Mouse (Mus musculus) olfactory bulb, adult 2 months (tissue): ENCODE results near the gene Nsun6. TPM values are rescaled to one million over a fixed set of nuclear protein-coding genes. Genes with fewer than 3 reads are reported as not detected.

Source experiments
- H3K27ac ChIP-seq: fragments of 200-500 bp; 2 replicates; pipeline ENCODE4 v1.5.1; 2012; ENCODE audit warnings: low read depth, low read length; ENCODE audit not compliant: insufficient read depth
- H3K4me1 ChIP-seq: fragments of 200-500 bp; 2 replicates; pipeline ENCODE4 v1.6.1; 2012; ENCODE audit warnings: low read length; ENCODE audit not compliant: control insufficient read depth, insufficient read depth
- H3K4me3 ChIP-seq: fragments of 200-500 bp; 2 replicates; pipeline ENCODE4 v1.5.1; 2012; ENCODE audit warnings: mild to moderate bottlenecking, low read depth, low read length, moderate library complexity; ENCODE audit not compliant: insufficient read depth
- CTCF ChIP-seq: fragments of 200-500 bp; IDR thresholded peaks from 2 replicates; pipeline ENCODE4 v1.5.1; 2012; ENCODE audit warnings: low read depth, mild to moderate bottlenecking, low read length, moderate library complexity; ENCODE audit not compliant: insufficient read depth
- POLR2A ChIP-seq: fragments of 200-500 bp; IDR thresholded peaks from 2 replicates; pipeline ENCODE4 v1.6.1; 2012; ENCODE audit warnings: mild to moderate bottlenecking, low read depth, low read length, moderate library complexity; ENCODE audit not compliant: insufficient read depth
- WGBS: fragments of 180-500 bp; shearing (Covaris S2); methylation state at CpG from one replicate; pipeline ENCODE4 v1.1.7; 2018; 5-methylcytosine and 5-hydroxymethylcytosine counted together
- polyA plus RNA-seq: library from polyadenylated mRNA; stranded (reverse); fragments of >200 nt; gene quantifications from 2 replicates; pipeline ENCODE4 v1.2.4, GENCODE M21; 2012; ENCODE audit warnings: low replicate concordance; ENCODE audit not compliant: missing spikeins, insufficient read depth, insufficient read length

The Nsun6 gene
- not detected in 2 replicates for polyA plus RNA-seq

DNA sequence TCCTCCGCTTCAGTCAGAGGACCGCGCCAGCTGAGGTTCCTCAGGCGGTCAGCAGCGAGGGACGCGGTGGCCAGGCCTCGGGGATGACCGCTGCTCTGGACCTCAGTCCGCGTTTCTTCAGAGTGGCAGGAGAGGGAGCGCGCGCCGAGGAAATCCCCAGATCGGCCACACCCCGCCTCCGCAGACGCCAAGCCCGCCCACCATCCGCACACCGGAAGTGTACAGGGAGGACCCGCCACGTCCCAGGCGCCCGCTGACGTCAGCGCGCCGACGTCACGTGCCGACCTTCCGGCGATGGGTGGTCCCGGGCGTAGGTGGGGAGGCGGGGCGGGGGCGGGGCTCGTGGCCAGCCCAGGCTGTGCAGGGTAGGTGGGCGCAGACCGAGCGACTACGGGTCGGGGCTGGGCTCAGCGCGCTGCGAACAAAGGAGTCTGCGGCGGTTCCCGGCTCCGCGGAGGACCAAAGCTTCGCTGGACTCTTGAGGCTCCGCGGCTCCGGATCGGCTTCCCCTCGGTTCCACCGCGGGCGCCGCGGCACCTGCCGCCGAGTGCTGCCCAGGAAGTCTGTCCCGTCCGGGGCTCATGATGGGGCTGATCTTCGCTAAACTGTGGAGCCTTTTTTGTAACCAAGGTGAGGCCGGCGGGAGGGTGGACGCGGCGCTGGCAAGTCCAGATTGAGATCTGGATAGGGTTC lies at the start of gene Nsun6:
Gene Nsun6 (minus strand): TSS at position 125 of the 693 bp plus-strand sequence.
- Histone ChIP-seq H3K27ac (peak within 1 kb of the TSS; percentile 82), H3K4me1 (0 out of 2 replicates have a peak, but pooled peaks cover 3% of the 10 kb centered on the region), H3K4me3 (peak within 1 kb of the TSS; percentile 75)
- under 1% methylated on average over 75 of the region's 75 CpGs for WGBS
- peak; percentile 45; the same call in 1 of the 2 replicates for TF ChIP-seq POLR2A
- TF ChIP-seq CTCF = no peak

DNA sequence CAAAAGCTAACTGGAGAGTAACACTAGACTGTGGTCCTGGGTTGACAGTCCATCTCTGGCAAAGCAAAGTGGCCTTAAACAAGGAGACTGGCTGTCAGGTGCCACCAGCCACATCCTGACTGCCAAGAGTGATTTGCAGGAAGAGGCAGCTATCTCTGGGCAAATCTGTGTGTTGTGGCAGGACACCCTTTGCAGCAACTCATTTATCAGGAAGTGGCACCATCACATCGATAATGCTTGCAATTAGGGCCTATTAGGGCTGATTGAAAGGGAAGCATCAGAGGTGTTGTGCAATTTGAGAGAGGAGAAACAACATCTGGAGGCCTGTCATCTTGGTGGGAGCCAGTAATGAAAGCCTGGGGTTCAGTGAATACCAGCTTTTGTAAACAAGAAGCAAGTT lies 49.5 kb upstream of the Nsun6 start:
- H3K4me1 ChIP-seq = no peaks in the 10 kb centered on the region
- H3K27ac ChIP-seq = no peak overlapping the region
- no peak overlapping the region for H3K4me3 ChIP-seq
- no peak for TF ChIP-seq POLR2A
- TF ChIP-seq CTCF = no peak
- 58% methylated on average over 1 of the region's 1 CpGs for WGBS

DNA sequence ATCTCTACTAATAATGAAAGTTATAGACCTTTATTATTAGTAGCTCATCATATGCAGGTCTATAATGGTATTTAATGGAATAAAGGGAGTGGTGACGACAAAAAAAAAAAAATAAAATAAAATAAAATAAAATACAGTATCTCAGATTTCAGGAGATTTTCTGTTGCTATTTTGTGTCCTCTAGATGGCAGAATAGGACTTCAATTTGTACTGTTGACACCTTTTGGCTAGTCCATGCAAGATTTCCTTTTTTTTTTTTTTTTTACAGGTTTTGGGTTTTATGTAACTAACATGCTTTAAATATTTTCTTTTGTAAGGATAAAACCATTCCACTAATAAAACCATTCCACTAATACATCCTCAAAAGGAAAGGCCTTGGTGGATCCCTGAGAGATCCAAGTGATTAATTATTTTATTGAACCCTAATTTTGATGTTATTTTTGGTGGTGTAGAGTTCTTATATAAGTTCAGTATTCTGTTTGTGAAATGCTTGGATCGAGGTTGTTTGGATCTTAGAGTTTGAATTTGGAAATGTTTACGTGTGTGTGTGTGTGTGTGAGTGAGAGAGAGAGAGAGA lies 41.7 kb upstream of the Nsun6 start:
- no peak for TF ChIP-seq POLR2A
- TF ChIP-seq CTCF = no peak
- Histone ChIP-seq H3K27ac (no peak overlapping the region), H3K4me3 (no peak overlapping the region), H3K4me1 (no peaks in the 10 kb centered on the region)
- WGBS = 38% methylated on average over 3 of the region's 3 CpGs

DNA sequence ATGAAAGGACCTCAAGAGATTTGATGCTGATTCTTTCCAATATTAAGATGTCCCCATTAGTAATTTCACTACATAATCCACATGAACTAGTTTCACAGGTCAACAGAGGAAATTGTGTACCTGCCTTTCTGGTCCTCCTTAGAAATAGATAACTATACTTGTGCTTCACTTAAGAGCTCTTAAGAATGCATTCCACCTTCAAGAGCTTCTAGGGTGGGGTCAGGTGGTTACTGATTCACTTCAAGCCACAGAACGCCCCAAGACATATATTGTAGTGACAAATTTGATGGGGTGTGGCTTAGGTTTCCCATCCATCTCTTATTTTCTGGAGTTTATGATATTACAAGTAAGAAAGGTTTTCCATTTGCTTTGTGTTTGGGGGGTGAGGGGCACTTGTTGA lies 32.4 kb upstream of the Nsun6 start:
- 95% methylated on average over 1 of the region's 1 CpGs for WGBS

DNA sequence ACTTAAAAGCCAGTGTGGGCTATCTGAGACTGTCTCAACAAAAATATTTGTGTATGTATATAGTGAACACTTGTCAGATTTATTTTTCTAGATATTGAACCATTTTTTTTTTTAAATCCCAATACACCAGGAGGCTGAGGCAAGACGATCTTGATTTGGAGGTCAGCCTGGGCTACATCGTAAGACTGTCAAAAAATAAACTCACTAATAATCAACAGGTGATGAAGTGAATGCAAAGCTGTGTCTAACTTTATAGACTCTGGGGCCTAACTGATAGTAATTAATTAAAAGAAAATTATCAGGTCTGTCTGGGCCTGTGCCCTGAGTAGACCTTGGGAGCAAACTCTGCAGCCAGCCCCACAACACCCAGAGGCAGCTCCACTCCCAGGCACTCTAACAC lies 28.8 kb upstream of the Nsun6 start:
- TF ChIP-seq CTCF = no peak
- no peak for TF ChIP-seq POLR2A
- no peaks in the 10 kb centered on the region for H3K4me1 ChIP-seq
- H3K4me3 ChIP-seq = no peak overlapping the region
- H3K27ac ChIP-seq = no peak overlapping the region
- WGBS = 99% methylated on average over 2 of the region's 2 CpGs

More for the DNA sequence above, 32.4 kb upstream of the Nsun6 start:
- Histone ChIP-seq H3K4me1 (no peaks in the 10 kb centered on the region), H3K27ac (no peak overlapping the region), H3K4me3 (no peak overlapping the region)
- TF ChIP-seq CTCF (no peak), POLR2A (no peak)

DNA sequence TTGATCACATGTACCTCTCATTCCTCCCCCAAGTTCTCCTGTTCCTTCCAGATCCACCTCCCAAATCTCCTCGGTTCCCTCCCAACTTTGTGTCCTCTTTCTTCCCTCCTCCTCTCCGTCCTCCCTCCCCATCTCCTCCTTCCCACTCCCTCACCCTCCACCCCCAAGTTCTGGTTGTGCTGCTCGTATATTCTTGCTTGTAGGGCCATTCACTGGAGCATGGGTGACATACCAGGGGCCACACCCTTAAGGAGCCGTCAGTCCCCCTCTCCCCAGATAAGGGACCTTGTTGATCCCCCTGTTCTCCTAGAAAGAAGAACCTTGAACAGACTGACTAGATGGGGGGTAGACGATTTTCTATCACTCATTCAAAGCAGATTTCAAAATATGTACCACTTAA lies 12.2 kb upstream of the Nsun6 start:
- WGBS = 71% methylated on average over 5 of the region's 5 CpGs
- TF ChIP-seq POLR2A (no peak), CTCF (no peak)
- Histone ChIP-seq H3K27ac (no peak overlapping the region), H3K4me1 (peaks cover 5% of the 10 kb centered on the region), H3K4me3 (no peak overlapping the region)

DNA sequence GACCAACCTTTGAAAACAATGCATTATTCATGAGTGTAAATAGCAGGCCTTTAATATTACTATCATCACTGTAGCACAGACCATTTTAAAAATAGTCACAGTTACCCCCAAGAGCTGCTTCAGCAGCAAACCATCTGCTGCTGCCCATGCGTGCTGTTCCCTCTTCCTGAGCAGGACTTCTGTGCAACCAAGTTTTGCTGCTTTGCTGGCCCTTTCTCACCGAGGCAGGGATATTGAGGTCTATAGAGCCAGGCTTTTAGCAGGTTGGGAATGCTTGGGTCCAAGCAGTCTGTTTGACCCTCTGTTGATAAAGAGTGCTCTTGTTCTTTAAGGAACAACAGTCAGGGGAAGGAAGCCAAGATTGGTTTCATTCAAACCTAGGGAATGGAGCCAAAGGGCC lies 10.6 kb upstream of the Nsun6 start:
- Histone ChIP-seq H3K27ac (no peak overlapping the region), H3K4me3 (no peak overlapping the region), H3K4me1 (peaks cover 5% of the 10 kb centered on the region)
- TF ChIP-seq POLR2A = no peak
- no peak for TF ChIP-seq CTCF
- 64% methylated on average over 2 of the region's 2 CpGs for WGBS

DNA sequence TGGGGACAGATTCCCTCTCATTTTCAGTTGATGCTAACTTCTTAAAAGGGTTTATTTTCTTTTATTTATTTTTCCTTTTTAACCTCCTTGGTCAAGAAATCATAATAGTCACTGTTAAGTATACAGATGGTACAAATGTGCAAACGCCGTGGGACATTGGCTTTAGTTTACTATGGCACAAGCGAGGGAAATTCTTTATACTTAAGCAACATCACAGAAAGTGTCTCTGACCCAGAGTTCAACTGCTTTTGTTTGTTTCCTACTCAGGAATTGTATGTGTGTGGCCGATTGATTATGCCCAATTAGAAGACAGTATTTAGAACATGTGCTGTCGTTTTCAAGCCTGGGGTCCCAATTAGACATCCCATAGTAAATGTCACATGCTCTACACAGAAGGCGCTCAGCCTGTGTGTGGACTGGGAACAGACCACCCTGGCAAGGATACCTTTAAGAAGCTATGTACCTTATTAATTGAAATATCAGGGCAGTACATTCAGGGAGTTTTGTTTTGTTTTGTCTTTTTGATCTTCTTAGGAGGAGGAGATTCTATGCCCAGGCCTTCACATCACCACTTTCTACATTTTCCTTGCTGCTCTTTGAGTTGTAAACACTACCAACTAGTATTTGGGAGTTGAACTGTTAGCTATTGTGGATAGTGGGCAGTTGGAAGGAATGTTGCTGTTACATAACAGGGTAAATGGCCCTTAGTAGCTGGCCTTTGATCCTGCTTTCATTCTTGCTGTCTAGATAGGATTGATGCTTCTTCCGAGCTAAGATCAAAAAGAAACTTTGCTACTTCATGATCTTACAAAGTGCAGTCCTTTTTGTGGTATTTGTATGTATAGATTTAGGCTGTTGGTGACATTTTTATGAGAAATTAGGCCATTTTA lies 9.8 kb upstream of the Nsun6 start:
- TF ChIP-seq CTCF (no peak), POLR2A (no peak)
- peaks cover 5% of the 10 kb centered on the region for H3K4me1 ChIP-seq
- H3K4me3 ChIP-seq = no peak overlapping the region
- WGBS = 75% methylated on average over 7 of the region's 7 CpGs
- no peak overlapping the region for H3K27ac ChIP-seq

DNA sequence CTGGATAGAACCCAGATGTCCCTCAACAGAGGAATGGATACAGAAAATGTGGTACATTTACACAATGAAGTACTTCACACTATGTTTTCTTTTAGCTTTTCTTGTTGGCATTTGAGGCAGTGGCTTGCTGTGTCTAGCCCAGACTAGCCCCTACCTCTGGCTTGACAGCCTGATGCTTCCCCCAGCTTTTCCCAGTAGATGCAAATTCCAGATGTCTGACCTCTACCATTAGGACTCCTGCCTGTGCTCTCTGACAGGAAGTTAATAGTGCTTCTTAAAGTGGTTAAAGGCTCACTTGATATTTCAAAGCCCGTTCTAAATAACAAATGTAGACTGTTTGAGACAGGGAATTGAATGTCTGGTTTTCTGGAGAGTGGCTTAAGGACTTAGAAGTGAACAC lies 8.9 kb upstream of the Nsun6 start:
- 64% methylated on average over 1 of the region's 1 CpGs for WGBS
- Histone ChIP-seq H3K4me1 (peaks cover 5% of the 10 kb centered on the region), H3K27ac (no peak overlapping the region), H3K4me3 (no peak overlapping the region)
- no peak for TF ChIP-seq CTCF
- no peak for TF ChIP-seq POLR2A
